Mouse (Mus musculus) erythroblast, embryonic 14.5 days (primary cell): ENCODE measurements around the gene Stat1. TPM values are rescaled to one million over a fixed set of nuclear protein-coding genes. Genes with fewer than 3 reads are reported as not detected.

Experiments
- H3K27me3 ChIP-seq: 2 replicates; pipeline ENCODE4 v1.6.1; 2012; ENCODE audit warnings: inconsistent platforms; ENCODE audit not compliant: control insufficient read depth
- H3K36me3 ChIP-seq: 2 replicates; pipeline ENCODE4 v1.6.1; 2012; ENCODE audit warnings: mild to moderate bottlenecking, inconsistent platforms; ENCODE audit not compliant: control insufficient read depth
- H3K4me1 ChIP-seq: 2 replicates; pipeline ENCODE4 v1.6.1; 2012; ENCODE audit warnings: inconsistent platforms; ENCODE audit not compliant: control insufficient read depth
- H3K4me3 ChIP-seq: replicated peaks from 2 replicates; pipeline ENCODE3; 2012; ENCODE audit warnings: moderate library complexity, mild to moderate bottlenecking, inconsistent platforms
- H3K9me3 ChIP-seq: 2 replicates; pipeline ENCODE4 v1.6.1; 2012; ENCODE audit warnings: low read length, inconsistent platforms, mixed read lengths; ENCODE audit not compliant: control insufficient read depth
- GATA1 ChIP-seq: IDR thresholded peaks from 2 replicates; pipeline ENCODE4 v1.6.1; 2012; ENCODE audit warnings: low read length, inconsistent platforms, mixed read lengths
- TAL1 ChIP-seq: IDR thresholded peaks from 3 replicates; pipeline ENCODE4 v1.6.1; 2012; ENCODE audit warnings: low read length, inconsistent platforms, mixed read lengths
- polyA plus RNA-seq: library from polyadenylated mRNA; stranded (reverse); fragments of >175 nt; gene quantifications from 2 replicates; pipeline ENCODE4 v1.2.3, GENCODE M21; 2012

Gene Stat1
- polyA plus RNA-seq, 1 experiment, result 0.43 TPM

DNA sequence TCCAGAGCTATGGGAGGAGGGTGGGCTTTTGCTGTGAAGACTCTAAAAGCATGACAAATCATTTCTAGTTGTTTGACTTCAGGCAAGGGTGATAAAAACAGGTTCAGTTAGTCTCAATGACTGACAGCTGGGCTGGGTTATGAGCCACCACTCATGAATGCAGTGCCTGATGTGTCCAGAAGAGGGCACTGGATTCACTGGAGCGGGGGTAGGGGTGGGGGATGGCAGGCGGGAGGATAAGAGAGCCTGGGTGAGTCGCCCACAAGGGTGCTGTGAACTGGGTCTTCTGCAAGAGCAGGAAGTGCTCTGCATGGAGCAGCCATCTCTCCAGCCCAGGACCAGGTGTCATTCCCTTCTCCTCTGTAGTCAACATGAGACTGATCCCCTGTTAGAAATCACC lies 50.8 kb downstream of the Stat1 start:
- no peaks in the 10 kb centered on the region for H3K9me3 ChIP-seq
- H3K4me3 ChIP-seq, result no peak overlapping the region
- no peaks in the 10 kb centered on the region for H3K27me3 ChIP-seq
- H3K36me3 ChIP-seq, result peaks cover 5% of the 10 kb centered on the region; the same call in 1 of the 2 replicates
- TF ChIP-seq GATA1 (no peak), TAL1 (no peak)
- peaks cover 5% of the 10 kb centered on the region for H3K4me1 ChIP-seq

GRCm38 (mm10) chr1:52170747-52171146 lies 51.5 kb downstream of the Stat1 start:
- H3K4me3 ChIP-seq, result no peak overlapping the region
- H3K9me3 ChIP-seq, result no peaks in the 10 kb centered on the region
- peaks cover 5% of the 10 kb centered on the region for H3K4me1 ChIP-seq
- TF ChIP-seq TAL1, result no peak
- TF ChIP-seq GATA1, result no peak
- no peaks in the 10 kb centered on the region for H3K27me3 ChIP-seq
- H3K36me3 ChIP-seq, result peaks cover 3% of the 10 kb centered on the region; the same call in 1 of the 2 replicates

- Histone ChIP-seq H3K36me3 (no peaks in the 10 kb centered on the region), H3K9me3 (no peaks in the 10 kb centered on the region), H3K27me3 (no peaks in the 10 kb centered on the region), H3K4me3 (no peak overlapping the region), H3K4me1 (peaks cover 5% of the 10 kb centered on the region)
- no peak for TF ChIP-seq TAL1
- TF ChIP-seq GATA1, result no peak
Observed at GRCm38 (mm10) chr1:52171271-52171670, 52.0 kb downstream of the Stat1 start.

- Histone ChIP-seq H3K27me3 (no peaks in the 10 kb centered on the region), H3K4me3 (no peak overlapping the region), H3K9me3 (no peaks in the 10 kb centered on the region), H3K4me1 (peaks cover 5% of the 10 kb centered on the region), H3K36me3 (no peaks in the 10 kb centered on the region; the same call in 1 of the 2 replicates)
- TF ChIP-seq TAL1, result no peak
- TF ChIP-seq GATA1, result no peak
Observed at GRCm38 (mm10) chr1:52175321-52175720, 56.1 kb downstream of the Stat1 start.

DNA sequence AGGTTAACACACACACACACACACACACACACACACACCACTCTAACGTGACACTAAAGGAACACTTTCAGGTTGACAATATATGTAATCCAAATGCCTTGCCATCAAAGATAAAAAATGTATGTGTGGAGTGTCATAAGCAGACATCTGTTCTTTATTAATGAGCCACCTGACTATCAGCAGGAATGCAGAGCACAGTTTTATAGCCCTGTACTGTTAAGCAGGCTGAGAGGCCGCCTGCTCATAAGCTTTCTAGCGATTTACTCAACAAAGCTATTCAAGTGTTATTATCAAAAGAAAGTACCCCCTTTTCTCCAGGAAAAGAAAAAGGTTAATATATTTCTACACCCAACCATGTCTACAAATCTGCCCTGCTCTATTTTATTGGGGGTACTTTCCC lies 56.7 kb downstream of the Stat1 start:
- Histone ChIP-seq H3K4me3 (no peak overlapping the region), H3K4me1 (peaks cover 3% of the 10 kb centered on the region; the same call in 1 of the 2 replicates), H3K36me3 (no peaks in the 10 kb centered on the region; the same call in 1 of the 2 replicates), H3K9me3 (no peaks in the 10 kb centered on the region), H3K27me3 (no peaks in the 10 kb centered on the region)
- TF ChIP-seq GATA1 (no peak), TAL1 (no peak)

DNA sequence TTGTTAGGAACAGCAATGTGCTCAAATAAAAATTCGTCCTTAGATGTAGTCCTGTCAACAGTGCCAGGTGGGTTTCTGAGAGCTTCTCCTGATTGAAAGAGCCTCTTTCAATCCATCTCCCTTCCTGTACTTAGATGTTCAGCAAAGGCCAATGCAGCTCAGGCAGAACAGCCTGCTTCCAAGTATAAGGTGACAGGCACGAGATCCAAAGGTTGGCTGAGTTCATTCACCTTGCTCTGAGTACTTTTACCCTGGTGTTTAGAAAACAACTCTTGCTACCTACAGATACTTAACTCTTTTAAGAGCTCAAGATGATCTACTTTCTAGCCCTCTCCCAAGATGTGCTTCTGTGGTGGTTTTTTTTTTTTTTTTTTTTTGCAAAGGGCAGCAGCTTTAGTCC lies 57.8 kb downstream of the Stat1 start:
- Histone ChIP-seq H3K4me1 (no peaks in the 10 kb centered on the region; the same call in 1 of the 2 replicates), H3K9me3 (no peaks in the 10 kb centered on the region), H3K27me3 (no peaks in the 10 kb centered on the region), H3K36me3 (no peaks in the 10 kb centered on the region; the same call in 1 of the 2 replicates), H3K4me3 (no peak overlapping the region)
- no peak for TF ChIP-seq TAL1
- TF ChIP-seq GATA1, result no peak

- no peak for TF ChIP-seq GATA1
- TF ChIP-seq TAL1, result no peak
- Histone ChIP-seq H3K9me3 (no peaks in the 10 kb centered on the region), H3K36me3 (no peaks in the 10 kb centered on the region; the same call in 1 of the 2 replicates), H3K4me1 (no peaks in the 10 kb centered on the region), H3K4me3 (no peak overlapping the region), H3K27me3 (no peaks in the 10 kb centered on the region)
Observed at GRCm38 (mm10) chr1:52179939-52180568, 60.8 kb downstream of the Stat1 start.

DNA sequence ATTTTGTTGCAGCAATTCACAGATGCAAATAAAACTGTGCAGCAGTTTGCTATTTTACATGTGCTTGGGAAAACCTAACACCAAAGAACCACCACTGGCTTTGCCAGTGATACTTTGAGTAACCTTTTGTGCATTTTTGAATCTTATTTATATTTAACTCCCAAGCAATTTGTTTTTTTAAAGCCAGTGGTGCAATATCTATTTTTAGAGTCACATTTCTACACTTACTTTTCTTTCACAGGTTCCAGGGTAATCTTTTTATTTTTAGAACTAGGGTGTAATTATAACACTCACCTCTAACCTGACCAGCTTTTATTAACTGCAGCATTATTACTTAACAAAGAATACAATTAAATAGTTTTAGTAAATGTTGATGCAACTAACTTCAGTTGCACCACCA lies 62.8 kb downstream of the Stat1 start:
- TF ChIP-seq TAL1, result no peak
- TF ChIP-seq GATA1, result no peak
- no peak overlapping the region for H3K4me3 ChIP-seq
- H3K36me3 ChIP-seq, result no peaks in the 10 kb centered on the region; the same call in 1 of the 2 replicates
- no peaks in the 10 kb centered on the region for H3K4me1 ChIP-seq
- no peaks in the 10 kb centered on the region for H3K27me3 ChIP-seq
- no peaks in the 10 kb centered on the region for H3K9me3 ChIP-seq

DNA sequence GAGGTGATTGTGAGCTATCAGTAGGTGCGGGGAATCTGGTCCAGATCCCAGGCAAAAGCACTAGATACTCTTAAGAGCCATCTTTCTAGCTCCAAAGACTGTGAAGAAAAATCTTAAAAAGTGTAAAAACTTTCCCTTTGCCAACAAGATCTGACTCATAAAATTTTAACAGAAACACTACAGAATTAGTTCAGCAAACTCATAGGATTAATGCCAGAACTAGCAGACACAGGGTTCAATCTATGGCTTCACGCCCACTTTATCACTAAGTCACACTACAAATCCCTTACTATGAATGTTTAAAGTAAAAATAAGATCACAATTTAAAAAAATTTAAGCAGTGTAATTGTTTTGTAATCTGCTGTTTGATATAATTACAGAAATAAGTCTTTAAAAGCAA lies 63.8 kb downstream of the Stat1 start:
- H3K4me3 ChIP-seq, result no peak overlapping the region
- H3K9me3 ChIP-seq, result no peaks in the 10 kb centered on the region
- TF ChIP-seq TAL1 (no peak), GATA1 (no peak)
- no peaks in the 10 kb centered on the region for H3K27me3 ChIP-seq
- no peaks in the 10 kb centered on the region for H3K4me1 ChIP-seq
- H3K36me3 ChIP-seq, result peaks cover 5% of the 10 kb centered on the region

Other genes starting within 250 kb of the Stat1 start
- gene Myo1b, start 203.4 kb upstream of the Stat1 start, polyA plus RNA-seq, result not detected in 2 replicates
- 0.04 TPM in 1 of 2 replicates, not detected in the other for gene Stat4, start 132.3 kb upstream of the Stat1 start, polyA plus RNA-seq
- 0.48 and 0.97 TPM in 2 replicates for gene Gls, start 113.8 kb downstream of the Stat1 start, polyA plus RNA-seq